Mouse (Mus musculus): ENCODE results near the gene Krtap12-1. TPM values are rescaled to one million over a fixed set of nuclear protein-coding genes. Genes with fewer than 3 reads are reported as not detected.

Gene Krtap12-1
- total and polyA plus RNA-seq, 3 experiments: not detected

- Histone ChIP-seq H3K27me3 (ENCODE audit: control insufficient read depth in 1 of 2, insufficient read depth in 2 of 2, low read length in 2 of 2) (peaks cover 16 to 22% of the 10 kb centered on the region in 2 experiments), H3K4me3 (ENCODE audit: control insufficient read depth in 1 of 2, insufficient read depth in 1 of 2, low read depth in 2 of 2, low read length in 2 of 2) (no peak overlapping the region), H3K9me3 (replicated peaks; ENCODE audit: insufficient read depth, low read length) (no peaks in the 10 kb centered on the region), H3K27ac (ENCODE audit: control insufficient read depth, low read depth, low read length) (no peak overlapping the region), H3K79me2 (ENCODE audit: control insufficient read depth, insufficient read depth, low read length, poor library complexity) (no peaks in the 10 kb centered on the region), H3K4me1 (ENCODE audit: control insufficient read depth in 1 of 2, insufficient read depth in 2 of 2, low read length in 2 of 2) (no peaks in the 10 kb centered on the region), H3K9ac (ENCODE audit: control insufficient read depth, low read depth, low read length, poor library complexity, severe bottlenecking) (no peak overlapping the region), H3K36me3 (ENCODE audit: control insufficient read depth in 1 of 2, insufficient read depth in 2 of 2, low read length in 2 of 2) (no peaks in the 10 kb centered on the region)
- no peak for TF ChIP-seq JUND (IDR thresholded peaks at IDR 0.05; ENCODE audit: low read depth, low read length)
- no peak for TF ChIP-seq ETS1 (IDR thresholded peaks at IDR 0.05; ENCODE audit: low read depth, low read length)
- DNase-seq (ENCODE audit: low read depth, low spot score): no peak
These were observed 36.2 kb upstream of the Krtap12-1 start for GRCm38 (mm10) chr10:77684181-77684580.

- H3K27me3 ChIP-seq (ENCODE audit: control insufficient read depth in 1 of 2, insufficient read depth in 2 of 2, low read length in 2 of 2): peaks cover 14 to 18% of the 10 kb centered on the region in 2 experiments
- DNase-seq (ENCODE audit: low read depth, low spot score): no peak
- H3K79me2 ChIP-seq (ENCODE audit: control insufficient read depth, insufficient read depth, low read length, poor library complexity): no peaks in the 10 kb centered on the region
- no peaks in the 10 kb centered on the region for H3K9me3 ChIP-seq (replicated peaks; ENCODE audit: insufficient read depth, low read length)
- TF ChIP-seq CHD1 (IDR thresholded peaks at IDR 0.05; ENCODE audit: low read depth, low read length) (no peak), POLR2AphosphoS2 (IDR thresholded peaks at IDR 0.05; ENCODE audit: low read length) (no peak), TCF12 (IDR thresholded peaks at IDR 0.05; ENCODE audit: low read depth, low read length) (no peak), MYB (IDR thresholded peaks at IDR 0.05; ENCODE audit: low read depth, low read length) (no peak), GABPA (IDR thresholded peaks at IDR 0.05; ENCODE audit: low read depth, low read length) (no peak), NELFE (IDR thresholded peaks at IDR 0.05; ENCODE audit: low read depth, low read length) (no peak), MYC (IDR thresholded peaks at IDR 0.05; ENCODE audit: low read depth, low read length) (no peak), MEF2A (IDR thresholded peaks at IDR 0.05; ENCODE audit: extremely low read depth, insufficient replicate concordance, low read depth, low read length, poor library complexity, severe bottlenecking) (no peak), E2F4 (IDR thresholded peaks at IDR 0.05; ENCODE audit: borderline replicate concordance, low read depth, low read length) (no peak), CHD2 (IDR thresholded peaks at IDR 0.05; ENCODE audit: low read length) (no peak), UBTF (IDR thresholded peaks at IDR 0.05; ENCODE audit: borderline replicate concordance, insufficient read depth, low read depth, low read length) (no peak), JUND (IDR thresholded peaks at IDR 0.05; ENCODE audit: low read depth, low read length) (no peak), MXI1 (IDR thresholded peaks at IDR 0.05; ENCODE audit: low read depth, low read length) (no peak)
- no peak within 1 kb of the TSS for H3K4me3 ChIP-seq (ENCODE audit: control insufficient read depth in 1 of 2, insufficient read depth in 1 of 2, low read depth in 2 of 2, low read length in 2 of 2)
- H3K27ac ChIP-seq (ENCODE audit: control insufficient read depth, low read depth, low read length): no peak within 1 kb of the TSS
- no peaks in the 10 kb centered on the region for H3K4me1 ChIP-seq (ENCODE audit: control insufficient read depth in 1 of 2, insufficient read depth in 2 of 2, low read length in 2 of 2)
- no peak within 1 kb of the TSS for H3K9ac ChIP-seq (ENCODE audit: control insufficient read depth, low read depth, low read length, poor library complexity, severe bottlenecking)
- H3K36me3 ChIP-seq (ENCODE audit: control insufficient read depth in 1 of 2, insufficient read depth in 2 of 2, low read length in 2 of 2): no peaks in the 10 kb centered on the region
These were observed 34.3 kb upstream of the Krtap12-1 start, which contains the start of gene Tspear for GRCm38 (mm10) chr10:77685895-77686664. Gene Tspear, plus strand, starts transcription at chr10:77686569.
